Mouse (Mus musculus) lung, postnatal 10 days (tissue): ENCODE measurements around the gene Shprh.
"Not testable (repeated sequence)": the region's sequence is repeated elsewhere in the genome, so short reads cannot be mapped to it uniquely, and the experiment has no call there.

Experiments
- DNase-seq: peaks from one replicate; pipeline ENCODE4 v3.0.0; 2021

The Shprh gene

DNA sequence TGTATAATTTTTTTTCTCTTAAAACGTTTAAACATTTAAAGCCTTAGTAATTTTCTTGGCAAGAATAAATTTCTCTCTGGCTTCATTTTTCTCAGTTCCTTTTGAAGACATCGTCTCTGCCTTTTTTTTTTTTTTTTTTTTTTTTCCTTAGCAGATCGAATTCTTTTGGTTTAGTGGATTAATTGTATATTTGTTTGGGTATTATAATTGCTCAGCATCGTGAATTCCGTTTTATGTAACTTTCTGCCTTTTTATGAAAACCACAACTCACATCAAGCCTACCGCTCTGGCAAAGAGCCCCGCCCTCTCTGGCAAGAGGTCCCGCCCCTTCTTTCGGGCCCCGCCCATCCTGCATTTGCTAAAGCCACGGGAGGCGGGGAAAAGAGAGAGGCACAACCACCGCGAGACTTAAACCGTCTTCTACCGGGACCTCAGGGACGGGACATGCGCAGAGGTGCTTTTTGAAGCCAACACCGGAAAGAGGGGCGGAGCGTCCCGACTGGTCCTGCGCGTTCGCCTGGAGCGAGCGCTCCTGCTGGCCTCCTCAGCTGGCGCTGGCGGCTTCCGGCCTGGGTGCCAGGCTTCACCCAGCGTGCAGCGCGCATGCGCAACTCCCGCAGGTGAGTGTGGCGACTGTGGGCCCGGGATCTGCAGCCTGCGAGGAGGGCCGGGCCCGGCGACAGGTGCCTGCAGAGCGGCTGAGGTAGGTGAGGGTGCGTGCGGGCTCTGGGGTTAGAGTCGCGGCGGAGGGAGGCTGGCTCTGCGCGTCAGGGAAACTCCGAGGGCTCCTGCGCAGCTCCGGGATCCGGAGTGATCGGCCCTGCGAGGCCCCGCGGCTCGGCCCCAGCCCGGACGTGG lies at the start of gene Shprh:
Gene Shprh, plus strand, starts transcription at position 544 of the 858 bp plus-strand sequence.
- peak; percentile 99 for DNase-seq

DNA sequence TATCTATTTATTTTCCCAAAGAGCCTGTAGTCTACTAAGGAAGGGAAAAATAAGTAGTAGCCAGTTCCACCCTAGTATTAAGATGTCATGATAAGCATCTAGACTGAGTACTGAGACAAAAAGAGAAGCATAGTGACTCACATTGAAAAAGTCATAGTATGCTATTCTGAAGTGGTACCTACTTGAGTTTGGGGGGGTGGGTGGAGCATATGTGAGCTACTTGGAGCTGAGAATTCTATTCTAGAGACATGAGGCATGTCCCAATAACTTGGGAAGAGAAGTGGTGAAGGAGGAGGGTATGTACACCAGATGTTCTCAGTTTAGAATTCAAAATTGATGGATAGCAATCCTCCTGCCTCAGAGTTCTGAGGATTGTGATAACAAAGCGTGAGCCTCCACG lies 27.4 kb upstream of the Shprh start:
- no peak for DNase-seq

DNA sequence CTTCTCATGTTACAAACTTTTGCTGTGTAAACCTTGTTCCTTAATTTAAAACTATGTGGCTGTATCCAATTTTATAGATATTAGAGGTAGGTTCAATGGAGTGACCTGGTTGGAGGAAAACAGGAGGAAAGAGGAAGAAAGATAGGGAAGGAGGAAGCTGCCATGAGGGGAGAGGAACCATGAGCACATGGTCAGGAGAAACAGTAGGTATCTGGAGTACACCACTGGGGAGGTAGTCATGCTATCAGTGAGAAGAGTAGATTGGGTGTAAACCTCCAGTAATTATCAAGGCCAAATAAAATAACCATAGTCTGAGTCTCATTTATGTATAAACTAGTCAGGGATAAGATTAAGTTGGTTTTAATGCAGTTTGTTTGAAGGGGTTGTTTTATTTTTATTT lies 3.6 kb upstream of the Shprh start:
- no peak for DNase-seq

DNA sequence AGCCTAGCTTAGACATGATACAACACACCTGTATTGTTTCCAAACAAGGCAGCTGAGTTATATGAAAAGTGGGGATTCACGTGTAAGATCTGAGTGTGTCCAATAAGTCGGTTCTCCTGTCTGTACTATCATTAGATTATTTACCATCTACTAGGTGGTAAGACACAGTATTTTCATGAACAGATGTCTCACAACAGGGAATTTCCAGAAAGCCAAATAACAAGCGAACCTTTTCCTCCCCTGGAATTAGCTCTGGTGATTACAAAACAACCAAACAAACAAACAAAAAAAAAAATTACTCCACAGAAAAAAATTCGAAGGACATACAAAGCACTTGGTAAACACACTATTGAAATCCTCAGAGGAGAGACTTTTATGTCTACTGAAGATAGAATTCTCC lies 781 bp upstream of the Shprh start:
- no peak for DNase-seq

DNA sequence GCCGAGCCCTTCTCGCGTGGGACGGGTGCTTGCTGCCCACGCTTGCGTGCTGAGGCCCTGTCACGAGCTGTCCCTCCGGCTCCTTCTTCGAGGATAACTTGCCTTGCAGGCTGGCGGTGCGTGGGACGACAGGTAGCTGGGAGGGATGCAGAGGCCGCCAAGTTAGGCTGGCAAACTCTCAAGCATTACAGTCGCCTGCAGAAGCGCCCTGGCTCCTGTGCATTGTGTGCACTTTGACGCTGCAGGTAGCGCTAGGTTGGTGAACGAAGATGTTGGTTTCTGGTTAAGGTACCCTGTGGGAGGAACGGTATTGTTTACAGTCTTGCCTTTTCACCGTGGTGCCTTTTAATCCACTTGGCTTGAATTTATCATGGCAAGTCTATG lies 507 bp downstream of the Shprh start:
- no peak for DNase-seq

DNA sequence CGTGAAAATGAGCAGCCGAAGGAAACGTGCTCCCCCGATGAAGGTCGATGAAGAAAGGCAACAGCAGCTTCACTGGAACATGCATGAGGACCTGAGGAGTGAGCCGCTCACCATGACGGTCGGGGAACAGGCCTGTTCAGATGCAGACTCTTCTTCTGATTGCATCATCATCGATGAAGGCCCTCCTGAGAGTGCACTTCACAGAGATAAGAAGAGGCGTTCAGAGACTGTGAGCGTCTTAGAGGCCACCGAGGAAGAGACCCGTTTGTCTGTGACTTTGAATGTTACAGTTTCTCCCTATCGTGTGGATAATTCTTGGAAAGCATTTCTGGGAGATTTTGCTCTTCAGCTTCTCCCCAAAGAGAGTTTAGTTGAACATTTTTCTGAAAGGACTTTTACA lies 2.4 kb downstream of the Shprh start:
- no peak for DNase-seq

DNA sequence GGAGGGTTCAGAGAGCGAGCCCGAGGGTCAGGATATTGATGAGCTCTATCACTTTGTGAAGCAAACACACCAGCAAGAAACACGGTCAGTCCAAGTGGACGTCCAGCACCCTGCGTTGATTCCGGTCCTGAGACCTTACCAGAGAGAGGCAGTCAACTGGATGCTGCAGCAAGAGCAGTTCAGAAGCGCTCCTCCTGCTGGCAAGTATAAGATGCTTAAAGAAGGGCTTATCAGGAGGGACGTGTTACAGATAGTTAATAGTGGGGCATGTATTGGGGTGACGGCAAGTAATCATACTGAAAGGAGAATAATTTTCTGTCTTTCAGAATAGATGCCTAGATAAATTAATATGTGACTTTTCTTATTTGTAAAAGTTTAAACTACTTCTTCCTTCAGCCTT lies 7.8 kb downstream of the Shprh start:
- DNase-seq, result no peak

DNA sequence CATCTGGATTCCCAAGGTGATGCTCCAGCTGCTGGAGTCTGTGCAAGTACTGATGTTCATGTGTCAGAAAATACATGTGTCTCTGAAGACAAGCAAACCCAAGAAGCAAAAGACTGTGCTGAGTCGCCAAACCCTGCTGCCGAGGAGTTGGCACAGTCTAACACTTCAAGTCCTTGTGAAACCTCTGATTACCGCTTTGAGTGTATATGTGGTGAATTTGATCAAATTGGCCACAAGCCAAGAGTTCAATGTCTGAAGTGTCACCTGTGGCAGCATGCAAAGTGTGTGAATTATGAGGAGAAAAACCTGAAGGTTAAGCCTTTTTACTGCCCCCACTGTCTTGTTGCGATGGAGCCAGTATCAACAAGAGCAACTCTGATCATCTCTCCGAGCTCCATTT lies 15.3 kb downstream of the Shprh start:
- DNase-seq, result no peak

DNA sequence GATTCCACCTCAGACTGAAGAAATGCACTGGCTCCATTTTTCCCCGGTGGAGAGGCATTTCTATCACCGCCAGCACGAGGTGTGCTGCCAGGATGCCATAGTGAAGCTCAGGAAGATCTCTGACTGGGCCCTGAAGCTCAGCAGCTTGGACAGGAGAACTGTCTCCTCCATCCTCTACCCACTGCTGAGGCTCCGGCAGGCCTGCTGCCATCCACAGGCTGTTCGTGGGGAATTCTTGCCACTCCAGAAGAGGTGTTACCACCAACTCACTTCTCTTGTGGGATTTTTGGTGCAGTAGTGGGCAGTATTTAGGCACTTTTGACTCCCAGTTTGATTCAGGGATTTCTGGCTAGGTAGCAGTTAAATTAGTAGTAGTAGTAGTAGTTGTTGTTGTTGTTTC lies 21.0 kb downstream of the Shprh start:
- no peak for DNase-seq

DNA sequence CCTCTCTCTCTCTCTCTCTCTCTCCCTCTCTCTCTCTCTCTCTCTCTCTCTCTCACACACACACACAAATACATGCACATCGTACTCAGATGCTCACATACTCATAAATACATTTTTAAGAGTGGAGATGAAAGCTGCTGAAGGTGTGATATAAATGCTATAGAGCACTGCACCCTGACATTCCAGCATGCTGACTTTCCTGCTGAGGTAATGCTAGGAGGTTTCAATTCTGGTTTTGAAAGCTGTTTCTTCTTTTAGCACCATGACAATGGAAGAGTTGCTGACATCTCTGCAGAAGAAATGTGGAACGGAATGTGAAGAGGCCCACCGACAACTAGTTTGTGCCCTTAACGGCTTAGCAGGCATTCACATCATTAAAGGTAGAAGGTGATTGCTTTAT lies 22.4 kb downstream of the Shprh start:
- DNase-seq, result no peak

DNA sequence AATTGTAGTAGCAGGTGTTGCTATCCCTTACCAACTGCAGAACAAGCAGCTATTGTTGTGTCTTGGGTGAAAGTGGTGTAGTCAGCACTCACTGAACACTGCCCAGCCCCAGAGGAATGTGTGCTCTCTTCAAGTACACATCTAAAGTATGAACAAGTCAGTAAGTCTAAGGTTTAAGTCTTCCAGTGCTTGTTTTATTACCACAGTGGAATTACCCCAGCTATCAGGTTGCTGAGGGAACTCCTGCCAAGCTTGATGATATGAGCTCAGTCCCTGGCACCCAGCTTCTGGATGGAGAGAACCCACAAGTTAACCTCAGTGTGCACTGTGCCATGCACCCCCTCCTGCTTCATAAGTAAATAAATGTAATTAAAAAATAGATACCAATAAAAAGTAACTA lies 23.3 kb downstream of the Shprh start:
- no peak for DNase-seq

DNA sequence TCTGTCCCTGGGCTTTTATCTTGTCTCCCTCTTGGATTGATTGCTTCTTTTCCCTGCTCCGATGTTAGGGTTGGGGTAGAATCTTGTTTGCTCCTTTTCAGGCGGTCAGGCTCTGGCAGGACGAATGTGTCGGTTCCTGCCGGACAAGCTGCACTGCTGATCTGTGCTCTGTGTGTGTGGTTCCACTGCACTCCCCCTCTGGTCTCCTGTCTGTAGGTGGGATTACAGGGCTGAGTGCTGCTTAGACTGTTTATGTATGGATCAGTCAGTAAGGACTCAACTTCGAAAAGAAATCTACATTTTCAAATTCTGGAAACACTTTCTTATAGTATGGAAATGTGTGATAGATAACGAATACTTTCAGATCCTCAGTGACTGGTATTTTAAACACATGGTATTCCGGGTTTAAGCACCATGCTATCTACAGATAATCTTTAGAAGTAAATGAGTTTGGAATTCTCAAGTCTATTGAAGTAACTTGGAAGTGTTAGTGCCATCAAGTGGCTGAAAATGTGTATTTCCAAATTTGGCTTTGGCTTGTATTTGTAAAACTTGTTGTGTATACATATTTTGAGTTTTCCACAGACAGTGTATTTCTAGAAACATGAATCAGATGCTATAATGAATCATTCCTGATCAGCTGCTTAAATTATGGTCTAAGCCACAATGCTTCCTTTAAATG lies 26.7 kb downstream of the Shprh start:
- peak; percentile 15 for DNase-seq

DNA sequence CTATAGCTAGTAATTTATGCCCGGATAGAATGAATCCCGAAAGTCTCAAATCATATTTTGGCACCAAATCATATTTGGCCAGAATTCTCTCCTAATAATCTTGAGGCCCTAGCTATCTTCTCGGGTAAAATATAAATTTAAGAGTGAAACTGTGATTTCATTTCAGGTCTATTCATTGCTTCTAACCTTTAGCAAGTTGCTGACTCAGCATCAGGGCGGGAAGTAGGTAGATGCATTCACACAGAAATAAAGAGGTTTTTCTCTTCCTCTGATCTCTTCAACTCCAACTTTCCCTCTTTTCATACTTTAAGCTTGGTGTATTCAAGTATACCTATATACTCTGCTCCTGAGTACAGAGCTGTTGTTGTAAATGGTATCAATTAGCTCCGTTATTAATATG lies 30.9 kb downstream of the Shprh start:
- no peak for DNase-seq

DNA sequence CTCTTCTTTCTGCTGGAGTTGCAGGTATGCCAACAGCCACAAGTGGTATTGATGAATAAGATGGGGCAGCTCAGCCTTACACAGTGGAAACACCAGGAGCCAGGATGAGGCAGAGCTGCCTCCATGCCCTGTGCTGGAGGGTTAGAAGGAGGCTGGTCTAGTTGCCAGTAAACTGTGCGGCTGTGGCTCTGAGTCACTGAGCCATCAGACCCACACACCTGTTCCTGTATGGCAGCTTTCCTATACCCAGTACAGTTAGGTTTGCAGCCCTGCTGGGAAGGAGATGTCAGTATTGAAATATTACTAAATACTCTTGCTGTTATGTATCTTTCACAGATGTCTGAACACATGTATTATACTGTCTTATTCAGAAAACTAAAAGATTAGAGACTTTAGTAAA lies 48.1 kb downstream of the Shprh start:
- no peak for DNase-seq

DNA sequence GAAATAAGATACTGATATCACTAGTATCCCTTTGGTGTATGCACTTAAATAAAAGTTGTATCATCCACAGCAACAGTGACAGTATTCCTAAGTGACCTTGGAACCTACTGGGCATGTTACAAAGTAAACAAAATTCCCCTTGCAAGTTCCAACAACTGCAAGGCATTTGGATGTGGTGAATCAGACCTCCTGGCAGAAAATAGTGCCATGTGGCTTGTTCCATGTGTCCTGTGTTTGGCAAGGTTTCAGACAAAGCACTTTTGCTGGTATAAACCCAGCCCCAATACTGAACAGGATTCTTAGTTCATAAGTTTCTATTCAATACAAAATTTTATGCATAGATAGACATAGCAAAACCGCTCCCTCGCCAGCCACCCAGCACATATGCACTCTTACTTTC lies 49.1 kb downstream of the Shprh start:
- no peak for DNase-seq

DNA sequence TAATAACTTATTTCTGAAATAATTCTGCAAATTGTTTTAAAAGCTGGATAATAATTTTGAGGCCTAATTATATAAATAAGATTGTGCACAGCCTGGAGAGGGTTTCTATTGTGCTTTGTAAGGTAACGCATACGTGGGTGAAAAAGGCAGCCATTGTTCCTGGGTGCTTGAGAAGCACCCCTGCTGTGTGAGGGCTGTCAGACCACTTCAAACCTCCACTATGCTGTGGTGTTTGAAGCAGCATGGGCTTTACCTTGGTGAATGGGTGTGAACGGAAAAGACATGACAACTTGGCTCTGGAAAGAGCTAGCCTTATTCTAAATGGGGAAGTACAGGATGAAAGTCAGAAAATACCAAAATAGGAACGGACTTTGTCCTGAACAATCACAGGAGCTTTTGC lies 50.8 kb downstream of the Shprh start:
- no peak for DNase-seq

DNA sequence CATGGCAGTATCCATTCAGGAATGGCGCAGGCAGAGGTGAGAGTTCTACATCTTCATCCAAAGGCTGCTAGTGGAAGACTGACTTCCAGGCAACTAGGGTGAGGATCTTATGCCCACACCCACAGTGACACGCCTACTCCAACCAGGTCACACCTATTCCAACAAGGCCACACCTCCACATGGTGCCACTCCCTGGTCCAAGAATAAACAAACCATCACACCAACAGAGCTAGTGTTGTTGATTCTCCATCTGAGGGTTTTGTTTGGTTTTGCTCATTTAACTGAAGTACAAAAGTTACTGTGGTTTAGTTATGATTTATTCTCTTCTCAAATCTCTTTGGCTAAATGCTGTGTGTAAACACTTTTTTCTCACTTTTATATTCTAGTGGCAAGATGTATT lies 56.7 kb downstream of the Shprh start:
- DNase-seq, result not testable (repeated sequence)

DNA sequence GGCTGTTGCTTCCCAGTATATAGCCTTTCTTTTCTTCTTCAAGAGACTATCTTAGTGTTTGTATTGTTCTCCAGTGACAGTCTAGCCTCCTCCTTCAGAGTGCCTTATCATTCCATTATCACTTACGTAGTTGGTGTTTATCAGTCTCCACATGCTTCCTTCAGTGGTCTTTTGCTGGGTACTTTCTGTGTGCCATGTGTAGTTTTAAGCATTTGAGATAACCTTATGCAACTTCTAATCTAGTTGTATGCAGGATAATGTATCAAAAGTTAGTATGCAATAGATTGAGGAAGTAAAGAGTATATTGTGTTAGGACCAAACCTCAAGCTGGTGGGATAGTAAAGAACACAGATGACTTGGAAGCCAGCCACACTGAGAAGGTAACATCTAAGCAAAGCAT lies 59.4 kb downstream of the Shprh start:
- no peak for DNase-seq

DNA sequence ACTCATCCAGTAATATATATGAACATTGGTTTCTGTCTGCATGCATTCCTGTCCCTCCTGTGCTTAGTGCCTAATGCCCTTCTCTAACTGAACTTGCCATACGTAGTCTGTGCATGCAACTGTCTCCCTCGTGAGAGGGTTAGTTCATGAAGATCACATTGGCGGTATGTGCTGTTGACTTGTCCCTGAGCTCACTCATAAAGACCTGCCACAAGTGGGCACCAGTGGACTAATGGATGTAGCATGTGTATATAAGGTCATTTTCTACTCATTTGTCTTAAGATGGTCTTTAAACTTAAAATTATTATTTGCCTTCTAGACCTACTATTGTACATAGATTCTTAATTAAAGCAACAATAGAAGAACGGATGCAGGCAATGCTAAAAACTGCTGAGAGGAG lies 62.8 kb downstream of the Shprh start:
- peak; percentile 40 for DNase-seq

DNA sequence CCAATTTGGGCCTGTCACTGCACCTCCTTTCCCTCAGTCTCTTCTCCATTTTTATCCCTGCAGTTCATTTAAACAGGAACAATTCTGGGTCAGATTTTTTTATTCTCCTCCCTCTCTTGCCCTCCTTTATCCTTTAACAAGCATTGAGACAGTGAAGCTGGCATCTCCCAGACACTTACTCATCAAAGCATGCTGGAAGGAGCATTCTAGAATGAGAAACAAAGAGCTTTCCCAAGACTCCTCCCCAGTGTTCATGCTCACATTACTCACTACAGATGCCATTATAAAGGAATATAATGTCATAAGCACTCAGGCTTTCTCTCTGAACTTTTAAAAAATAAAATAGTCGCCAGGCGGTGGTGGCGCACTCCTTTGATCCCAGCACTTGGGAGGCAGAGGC lies 77.2 kb downstream of the Shprh start:
- DNase-seq, result no peak

DNA sequence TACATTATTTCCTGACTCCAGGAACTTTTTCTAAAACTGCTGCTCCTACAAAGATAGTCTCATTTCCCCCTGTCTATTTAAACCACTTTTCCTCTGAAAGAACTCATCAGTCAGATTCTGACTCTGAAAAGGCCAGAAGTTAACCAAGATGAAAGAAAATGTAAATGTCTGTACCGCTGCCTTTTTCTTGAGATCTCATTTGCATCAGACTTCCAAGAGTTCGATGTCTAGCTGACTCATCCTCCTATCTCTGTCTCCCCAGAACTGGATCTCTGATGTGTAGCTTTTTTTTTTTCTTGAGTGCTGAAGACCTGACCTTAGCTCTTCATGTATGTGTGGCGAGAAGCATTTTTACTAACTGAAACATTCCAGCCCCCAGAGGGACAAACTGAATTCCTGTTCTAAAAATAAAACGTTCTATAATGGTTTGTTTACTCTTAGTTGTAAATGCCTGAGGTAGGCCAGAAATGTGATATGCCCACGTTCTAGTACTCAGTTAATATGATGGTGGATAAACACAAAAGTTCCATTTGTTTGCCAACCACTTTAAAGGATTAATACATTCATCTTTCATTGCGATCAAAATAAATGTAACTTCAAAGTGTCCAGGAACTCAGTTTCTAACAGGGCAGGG lies 80.4 kb downstream of the Shprh start:
- no peak for DNase-seq

DNA sequence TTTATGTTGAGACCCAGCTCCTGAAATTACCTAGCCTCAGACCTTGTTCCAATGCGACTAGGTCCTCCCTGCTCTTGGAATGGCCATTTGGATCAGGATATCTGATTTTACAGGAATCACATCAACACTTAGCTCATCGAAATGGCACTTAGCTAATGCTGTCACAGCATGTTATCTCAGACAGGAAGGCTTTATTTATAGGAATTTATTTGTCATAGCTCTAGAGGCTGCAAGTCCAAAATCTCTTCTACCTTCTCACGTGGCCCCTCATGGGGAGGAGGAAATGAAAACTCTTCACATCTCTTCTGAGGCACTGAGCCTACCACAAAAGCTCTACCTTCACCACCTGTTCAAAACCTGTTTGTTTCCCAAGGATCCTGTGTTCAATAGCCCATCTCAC lies 84.0 kb downstream of the Shprh start:
- peak; percentile 10 for DNase-seq

DNA sequence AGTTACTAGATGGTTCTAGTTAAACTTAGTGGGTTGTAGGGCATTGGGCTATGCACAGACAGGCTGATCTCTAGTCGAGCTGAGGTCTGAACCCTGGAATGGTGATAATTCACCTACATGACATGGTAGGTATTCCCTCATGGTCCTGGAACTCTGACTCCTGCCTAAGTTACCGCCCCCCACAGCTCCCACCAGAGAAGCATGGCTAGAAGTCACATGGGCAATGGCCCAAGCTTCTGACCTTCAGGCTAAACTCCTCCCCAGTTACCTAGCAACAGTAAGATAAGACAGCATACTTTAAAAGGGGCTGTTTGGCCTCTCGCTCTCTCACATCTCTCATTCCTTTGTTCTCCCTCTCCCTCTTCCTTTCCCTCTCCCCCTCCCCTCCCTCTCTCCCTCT lies 93.8 kb downstream of the Shprh start:
- DNase-seq, result not testable (repeated sequence)

DNA sequence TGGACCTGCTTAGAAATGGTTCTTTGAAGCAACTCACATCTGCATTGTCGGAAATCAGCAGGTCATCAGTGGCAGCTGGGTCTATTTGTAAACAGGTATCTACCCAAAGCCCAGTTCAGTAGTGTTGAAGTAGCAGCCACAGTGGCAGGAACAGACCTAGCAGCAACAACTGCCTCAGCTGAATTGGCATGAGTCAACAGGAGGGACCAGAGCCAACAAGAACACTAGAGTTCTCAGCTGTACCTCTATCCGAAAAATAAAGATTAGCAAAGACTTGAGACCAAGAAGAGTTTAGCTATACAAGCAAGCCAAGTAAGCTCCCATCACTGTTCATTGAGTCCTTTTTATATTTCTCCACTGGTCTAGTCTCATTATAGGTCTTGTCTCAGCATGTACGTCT lies 99.0 kb downstream of the Shprh start:
- peak; percentile 5 for DNase-seq
